Comparison of ENCODE assay signal across 8 mouse cellular contexts in genomic region chr5:66259756-66260448, GRCm38 (mm10). TPM values are rescaled to one million over a fixed set of nuclear protein-coding genes. Genes with fewer than 3 reads are reported as not detected.
DNase-seq lines count a peak whose midpoint lies in the region; ATAC-seq lines count a peak whose summit lies in the region.

Gene Nsun7, plus strand, starts transcription at chr5:66259897.

- peak within 1 kb of the TSS; percentile 64 for H3K27ac ChIP-seq in forebrain, embryonic 15.5 days (replicated peaks)
- no peak within 1 kb of the TSS for H3K27ac ChIP-seq in neural tube, embryonic 14.5 days (ENCODE audit: low read depth, low read length)

- intact Hi-C loops in heart, postnatal 14 days (cut with DNase I) = loop anchor here (5.0 kb wide), 3 partner anchors 57 to 402 kb away; no protein-coding TSS in a partner anchor

- H3K9ac ChIP-seq in forebrain, embryonic 15.5 days (replicated peaks) = peak within 1 kb of the TSS; percentile 82
- H3K9ac ChIP-seq in neural tube, embryonic 14.5 days (replicated peaks; ENCODE audit: low read depth, low read length) = peak within 1 kb of the TSS; percentile 61

- WGBS in forebrain, embryonic 15.5 days = under 1% methylated on average over 44 of the region's 44 CpGs
- WGBS in neural tube, embryonic 14.5 days = under 1% methylated on average over 44 of the region's 44 CpGs

- H3K36me3 ChIP-seq in forebrain, embryonic 15.5 days = no peaks in the 10 kb centered on the region
- no peaks in the 10 kb centered on the region for H3K36me3 ChIP-seq in neural tube, embryonic 14.5 days (ENCODE audit: control insufficient read depth, insufficient read depth, low read length)

- peaks cover 3% of the 10 kb centered on the region; the same call in 1 of the 2 replicates for H3K4me1 ChIP-seq in forebrain, embryonic 15.5 days
- H3K4me1 ChIP-seq in neural tube, embryonic 14.5 days (ENCODE audit: control insufficient read depth, insufficient read depth, low read length) = no peaks in the 10 kb centered on the region

- H3K4me3 ChIP-seq in forebrain, embryonic 15.5 days = peak within 1 kb of the TSS; percentile 66
- peak within 1 kb of the TSS; percentile 60 for H3K4me3 ChIP-seq in neural tube, embryonic 14.5 days (ENCODE audit: low read depth, low read length)

- peak; percentile 89 for ATAC-seq in cerebellum, adult (ENCODE audit: insufficient number of reproducible peaks, low FRiP score, low TSS enrichment)
- peak; percentile 94 for ATAC-seq in forebrain, embryonic 15.5 days (replicated peaks)
- ATAC-seq in neural tube, embryonic 14.5 days (ENCODE audit: low read depth) = peak; percentile 92

- no peaks in the 10 kb centered on the region for H3K9me3 ChIP-seq in forebrain, embryonic 15.5 days
- no peaks in the 10 kb centered on the region for H3K9me3 ChIP-seq in neural tube, embryonic 14.5 days (ENCODE audit: control insufficient read depth, low read length)

- H3K4me2 ChIP-seq in forebrain, embryonic 15.5 days (replicated peaks) = peak within 1 kb of the TSS; percentile 88
- H3K4me2 ChIP-seq in neural tube, embryonic 14.5 days (ENCODE audit: low read depth, low read length) = peak within 1 kb of the TSS; percentile 73

- DNase-seq in CD8-positive naive resting alpha-beta T cell, adult 2 months (ENCODE audit: low read depth in 2 of 2, low spot score in 2 of 2) = peak; percentile 7 to 17
- peak; percentile 70 to 79 for DNase-seq in heart, postnatal 14 days
- peak; percentile 74 to 90 for DNase-seq in layer of hippocampus, adult 18-20 months (ENCODE audit: low spot score in 2 of 2)
- peak; percentile 92 to 96 for DNase-seq in lung, adult 18-20 months
- DNase-seq in thymus, postnatal 0 days (ENCODE audit: low spot score) = peak; percentile 12

- H3K27me3 ChIP-seq in forebrain, embryonic 15.5 days = no peaks in the 10 kb centered on the region
- H3K27me3 ChIP-seq in neural tube, embryonic 14.5 days (ENCODE audit: control insufficient read depth, insufficient read depth, low read length) = no peaks in the 10 kb centered on the region

RNA-seq across cellular contexts. Expression of gene Nsun7, which starts in this region (rescaled TPM):
- 2.2 and 3.0 TPM in 2 replicates for polyA plus RNA-seq in forebrain, embryonic 15.5 days (2015; fragmentation: Nextera tagmentation; extraction: Ambion mirVana)
- total RNA-seq in heart, postnatal 14 days (2021) = under 1 TPM; 0.07 to 0.17 TPM
- 1 to 10 TPM; 9.2 to 9.5 TPM for total RNA-seq in layer of hippocampus, adult 18-20 months (2021)
- 2.6 and 2.9 TPM in 2 replicates for polyA plus RNA-seq in neural tube, embryonic 14.5 days (2014; fragmentation: Nextera tagmentation; extraction: Ambion mirVana)
- 0.18 and 0.22 TPM in 2 replicates for polyA plus RNA-seq in thymus, postnatal 0 days (2015; fragmentation: Nextera tagmentation; extraction: Ambion mirVana)

Comparison
In these comparisons a context has a peak if more than half of its experiments do, and no peak if none do; other contexts are left out.
1. RNA of gene Nsun7 (total RNA-seq): 9.2 to 9.5 TPM in layer of hippocampus, adult 18-20 months; 0.07 to 0.17 TPM in heart, postnatal 14 days; every median in the first group is over 4 times any median in the second.
2. Peak in DNase-seq in heart, postnatal 14 days; RNA of the gene not detected or under 1 TPM.
3. Peak in DNase-seq in thymus, postnatal 0 days; RNA of the gene not detected or under 1 TPM.
4. DNase-seq: peak in every context shown above with its lines; median percentile 94 in lung, adult 18-20 months; 82 in layer of hippocampus, adult 18-20 months; 74 in heart, postnatal 14 days; 12 in CD8-positive naive resting alpha-beta T cell, adult 2 months; 12 in thymus, postnatal 0 days.
5. Peak in every context shown above with its lines, with median percentiles within 50 percentile points of each other: ATAC-seq.